Mouse (Mus musculus): ENCODE measurements at regions not wholly inside any gene's neighbourhood (a gene's known extent, or its start where the extent isn't known, plus 50 kb on each side); places are given as distances from the start of the nearest gene placed in this dataset.
"Not testable (repeated sequence)": the region's sequence is repeated elsewhere in the genome, so short reads cannot be mapped to it uniquely, and the experiment has no call there.

DNA sequence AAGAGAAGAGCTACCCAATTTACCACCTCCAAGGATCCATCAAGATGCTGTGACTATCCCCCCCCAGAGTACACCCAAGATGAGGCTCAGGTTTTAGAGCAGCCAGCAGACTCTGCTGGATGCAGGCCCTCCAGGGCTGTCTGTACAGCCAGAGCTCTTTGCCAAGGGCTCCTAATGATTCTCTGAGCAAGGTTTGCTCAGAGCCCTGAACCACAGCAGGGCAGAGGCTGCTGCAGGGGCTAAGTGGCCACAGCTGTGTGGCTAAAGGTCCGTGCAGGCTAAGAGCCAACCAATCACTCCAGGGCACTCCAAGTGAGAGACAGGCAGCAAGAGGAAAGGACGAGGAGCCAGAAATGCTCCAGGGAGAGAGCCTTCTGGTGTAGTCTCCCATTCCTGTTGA lies 289.2 kb upstream of the Kdm8 start:
- no peak for ATAC-seq (ENCODE audit: low TSS enrichment)

DNA sequence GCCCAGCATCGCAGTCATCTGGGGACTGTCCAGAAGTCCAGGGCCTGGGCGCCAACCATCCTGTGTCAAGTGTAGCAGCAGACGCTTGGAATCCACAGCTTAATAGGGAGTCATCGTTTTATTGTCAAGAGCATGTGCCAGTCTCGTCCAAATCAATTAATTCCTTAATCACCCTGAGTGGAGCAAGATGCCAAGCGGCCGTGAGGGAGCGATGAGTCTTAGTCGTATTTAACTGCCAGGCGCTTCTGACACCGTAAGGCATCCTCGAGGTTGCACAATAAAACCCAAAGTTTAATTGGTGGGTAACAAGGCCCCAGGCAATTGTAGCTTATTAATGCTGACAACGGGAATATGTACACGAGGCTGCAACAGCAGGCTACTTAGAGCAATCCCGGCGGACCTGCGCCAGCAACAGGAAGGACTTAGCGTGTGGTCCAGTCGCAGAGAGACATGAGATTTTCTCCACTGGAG lies 277.6 kb upstream of the Kdm8 start:
- ATAC-seq (ENCODE audit: low TSS enrichment): no peak

GRCm38 (mm10) chr7:125167666-125168065 lies 276.8 kb upstream of the Kdm8 start:
- ATAC-seq (ENCODE audit: low TSS enrichment): no peak

GRCm38 (mm10) chr7:125181548-125181947 lies 262.9 kb upstream of the Kdm8 start:
- ATAC-seq (ENCODE audit: low TSS enrichment): peak; percentile 94

- ATAC-seq (ENCODE audit: low TSS enrichment): peak; percentile 64
These were observed 262.2 kb upstream of the Kdm8 start for GRCm38 (mm10) chr7:125182266-125182665.

DNA sequence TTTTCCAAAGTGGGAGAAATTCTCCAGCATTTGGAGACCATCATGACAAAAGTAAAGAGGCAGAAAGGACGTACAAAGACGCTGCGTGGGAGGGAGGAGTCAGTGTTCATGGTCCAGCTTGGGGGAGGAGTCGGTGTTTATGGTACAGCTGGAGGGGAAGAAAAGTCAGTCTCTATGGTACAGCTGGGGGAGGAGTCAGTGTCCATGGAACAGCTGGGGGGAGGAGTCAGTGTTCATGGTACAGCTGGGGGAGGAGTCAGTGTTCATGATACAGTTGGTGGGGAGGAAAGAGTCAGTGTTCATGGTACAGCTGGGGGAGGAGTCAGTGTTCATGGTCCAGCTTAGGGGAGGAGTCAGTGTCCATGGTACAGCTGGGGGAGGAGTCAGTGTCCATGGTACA lies 261.5 kb upstream of the Kdm8 start:
- ATAC-seq (ENCODE audit: low TSS enrichment): not testable (repeated sequence)

DNA sequence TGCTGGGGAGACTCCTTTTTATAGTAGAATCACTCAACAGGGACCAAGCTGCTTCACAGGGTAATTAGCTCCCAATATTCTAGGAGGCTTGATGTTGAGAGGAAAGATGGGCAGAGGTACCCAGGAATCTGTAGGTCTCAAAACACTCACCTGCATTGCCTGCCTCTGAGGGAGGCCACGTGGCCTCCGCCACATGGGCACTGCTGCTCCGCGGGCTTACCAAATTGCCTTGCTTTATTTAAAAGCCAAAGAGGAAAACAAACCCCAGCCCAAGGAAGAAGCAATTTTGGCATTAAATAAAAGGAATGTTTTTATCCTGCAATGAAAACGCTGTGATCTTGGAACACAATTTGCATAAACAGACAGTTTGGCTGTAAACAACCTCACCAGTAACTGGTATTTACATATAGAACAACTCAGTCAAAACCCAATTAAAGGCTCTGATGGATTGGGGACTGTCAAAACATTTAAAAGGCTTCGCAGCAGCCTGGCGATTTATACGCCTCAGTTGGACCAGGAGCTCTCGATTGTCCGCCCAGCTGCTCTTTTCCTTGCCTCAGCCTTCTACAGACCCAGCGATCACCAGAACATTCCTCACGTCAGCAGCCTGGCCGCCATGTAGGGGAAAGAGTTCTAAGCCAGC lies 259.3 kb upstream of the Kdm8 start:
- no peak for ATAC-seq (ENCODE audit: low TSS enrichment)

DNA sequence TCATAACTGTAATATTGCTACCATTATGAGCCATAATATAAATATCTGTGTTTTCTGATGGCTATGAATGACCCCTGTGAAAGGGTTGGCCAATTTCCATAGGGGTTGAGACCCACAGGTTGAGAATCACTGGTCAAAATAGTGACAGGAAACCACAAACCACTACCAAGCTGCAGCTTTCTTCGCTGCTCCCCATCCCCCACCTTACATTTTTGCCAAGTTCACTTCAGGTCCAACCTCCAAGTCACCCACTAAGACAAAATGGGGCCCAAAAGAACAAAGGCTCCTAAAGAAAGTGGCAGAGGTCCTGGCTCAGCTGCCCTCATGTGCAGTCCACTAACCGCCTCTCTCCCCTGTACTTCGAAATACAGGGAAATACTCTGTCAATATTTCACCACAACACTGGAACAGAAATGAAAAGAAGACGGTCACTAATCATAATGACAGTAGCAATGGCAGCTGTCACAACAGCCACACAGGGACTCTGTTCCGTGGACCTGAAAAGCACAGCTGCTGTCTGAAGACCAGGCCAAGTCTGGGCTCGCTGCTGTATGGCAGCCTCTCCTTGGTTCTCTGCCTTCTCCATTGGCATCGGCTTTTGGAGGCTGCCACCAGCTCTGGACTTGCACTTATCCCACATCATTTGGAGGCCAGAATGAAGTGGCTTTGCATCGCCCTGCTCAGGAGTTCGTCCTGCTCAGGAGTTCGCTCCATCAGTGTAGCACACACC lies 257.3 kb upstream of the Kdm8 start:
- ATAC-seq (ENCODE audit: low TSS enrichment): no peak

GRCm38 (mm10) chr7:125188986-125189385 lies 255.5 kb upstream of the Kdm8 start:
- no peak for ATAC-seq (ENCODE audit: low TSS enrichment)

DNA sequence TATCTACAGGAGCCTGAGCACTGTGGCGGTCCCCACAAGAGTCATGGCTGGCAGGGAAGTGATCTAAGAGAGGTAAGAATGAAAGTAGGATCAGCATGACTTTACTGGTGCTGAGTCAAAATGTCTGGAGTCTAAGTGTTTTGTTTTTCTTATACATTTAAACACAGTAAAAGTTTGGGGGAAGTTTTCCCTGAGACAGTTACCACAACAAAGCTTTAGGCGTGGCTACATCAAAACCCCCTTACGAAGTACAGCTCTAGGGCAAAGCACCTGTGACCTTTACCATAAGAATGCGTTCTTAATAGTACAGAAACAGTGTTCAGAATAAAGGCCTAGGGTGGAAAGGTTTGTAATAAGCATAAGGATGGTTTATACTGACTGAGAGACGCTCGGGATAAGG lies 254.4 kb upstream of the Kdm8 start:
- ATAC-seq (ENCODE audit: low TSS enrichment): no peak

GRCm38 (mm10) chr7:125191313-125191712 lies 253.2 kb upstream of the Kdm8 start:
- no peak for ATAC-seq (ENCODE audit: low TSS enrichment)

DNA sequence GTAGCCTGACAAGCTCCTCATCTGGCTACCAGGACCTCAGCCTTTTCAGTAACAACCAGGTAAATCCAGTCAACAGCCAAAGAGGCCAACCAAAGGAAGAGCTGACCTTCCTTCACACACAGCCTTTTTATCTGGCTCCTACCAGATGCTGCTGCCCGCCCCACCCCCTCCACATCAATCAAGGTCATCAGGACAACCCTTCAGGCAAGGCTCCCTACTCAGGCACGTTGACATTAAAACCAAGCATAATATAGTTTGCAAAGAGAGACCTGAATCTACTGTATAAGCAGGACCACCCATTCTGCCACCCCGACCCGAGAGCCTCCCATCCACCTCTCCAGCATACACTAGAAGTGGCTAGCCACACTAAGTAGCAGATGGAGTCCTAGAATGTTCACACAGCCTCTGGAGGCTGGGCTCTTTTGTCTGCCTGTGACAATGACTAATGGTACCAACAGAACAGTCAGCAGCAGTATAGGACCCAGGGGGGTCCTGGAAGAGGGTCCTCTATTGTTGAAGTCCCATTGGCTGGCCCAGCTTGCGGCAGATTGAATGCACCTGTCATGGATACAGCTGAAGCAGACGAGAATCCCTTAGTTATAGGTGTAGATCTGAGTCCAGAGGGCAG lies 233.0 kb upstream of the Kdm8 start:
- ATAC-seq (ENCODE audit: low TSS enrichment): no peak

GRCm38 (mm10) chr7:125214036-125214435 lies 230.4 kb upstream of the Kdm8 start:
- no peak for ATAC-seq (ENCODE audit: low TSS enrichment)

DNA sequence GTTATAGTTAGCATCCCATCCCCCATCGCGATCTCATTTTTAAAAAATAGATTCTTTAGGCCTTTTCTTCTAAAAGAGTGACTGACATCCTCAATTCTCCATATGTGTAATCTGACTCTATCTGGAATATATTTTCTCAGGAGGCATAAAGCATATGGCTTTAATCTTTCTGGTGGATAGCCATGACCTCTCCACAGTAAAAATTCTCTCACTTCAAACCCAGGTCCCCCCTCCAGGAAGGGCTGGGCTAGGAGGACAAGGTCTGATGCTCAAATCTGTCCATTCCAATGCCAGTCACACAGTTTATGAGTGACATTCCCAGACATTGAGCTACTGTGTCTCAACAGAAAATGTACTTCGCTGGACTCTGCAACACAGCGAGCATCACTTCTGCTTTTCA lies 226.8 kb upstream of the Kdm8 start:
- no peak for ATAC-seq (ENCODE audit: low TSS enrichment)

DNA sequence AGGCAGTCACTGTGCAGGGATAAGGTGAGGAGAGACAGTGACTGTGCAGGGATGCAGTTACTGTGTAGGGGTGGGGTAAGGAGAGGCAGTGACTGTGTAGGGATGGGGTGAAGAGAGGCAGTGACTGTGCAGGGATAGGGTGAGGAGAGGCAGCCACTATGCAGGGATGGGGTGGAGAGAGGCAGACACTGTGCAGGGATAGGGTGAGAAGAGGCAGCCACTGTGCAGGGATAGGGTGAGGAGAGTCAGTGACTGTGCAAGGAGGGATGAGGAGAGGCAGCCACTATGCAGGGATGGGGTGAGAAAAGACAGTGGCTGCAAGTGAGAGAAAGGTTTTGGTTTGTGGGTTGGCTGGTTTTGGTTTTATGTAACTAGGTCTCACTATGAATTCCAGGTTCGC lies 221.8 kb upstream of the Kdm8 start:
- no peak for ATAC-seq (ENCODE audit: low TSS enrichment)

DNA sequence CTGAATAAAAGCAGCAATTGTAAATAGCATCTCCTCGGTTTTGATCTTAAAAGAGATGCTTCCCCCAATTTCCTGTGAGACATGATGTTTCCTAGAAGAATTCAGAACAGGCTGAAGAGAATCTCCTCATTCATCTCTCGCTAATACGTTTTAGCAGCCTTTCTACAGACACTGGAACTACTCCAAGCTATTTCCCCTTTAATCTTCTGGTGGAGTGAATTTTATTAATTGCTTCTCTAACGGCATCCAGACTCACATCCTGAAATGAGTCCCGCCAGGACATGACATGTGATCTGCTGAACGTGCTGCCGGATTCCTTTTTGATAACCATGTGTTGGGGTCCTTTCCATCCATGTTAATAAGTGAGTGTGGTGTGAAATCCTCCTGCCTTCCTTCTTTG lies 209.6 kb upstream of the Kdm8 start:
- no peak for ATAC-seq (ENCODE audit: low TSS enrichment)

DNA sequence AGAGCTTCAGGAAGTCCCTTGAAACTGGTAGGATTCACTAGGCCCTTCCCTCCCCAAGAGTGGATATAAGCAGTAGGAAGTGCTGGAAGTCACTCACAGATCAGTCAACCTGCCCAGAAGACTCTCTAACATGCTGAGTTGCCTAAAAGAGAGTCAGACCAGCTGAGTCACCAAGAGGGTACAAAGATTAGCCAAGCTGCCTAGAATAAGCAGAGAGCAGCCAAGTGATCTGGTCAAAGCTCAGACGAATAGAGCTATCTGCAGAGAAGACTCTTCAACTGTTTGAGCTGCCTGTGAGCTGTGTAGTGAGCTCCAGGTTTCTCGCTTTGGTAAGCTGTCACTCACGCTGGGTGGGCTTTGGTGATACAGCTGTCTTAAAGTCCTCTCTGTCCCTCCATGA lies 207.4 kb upstream of the Kdm8 start:
- ATAC-seq (ENCODE audit: low TSS enrichment): no peak

DNA sequence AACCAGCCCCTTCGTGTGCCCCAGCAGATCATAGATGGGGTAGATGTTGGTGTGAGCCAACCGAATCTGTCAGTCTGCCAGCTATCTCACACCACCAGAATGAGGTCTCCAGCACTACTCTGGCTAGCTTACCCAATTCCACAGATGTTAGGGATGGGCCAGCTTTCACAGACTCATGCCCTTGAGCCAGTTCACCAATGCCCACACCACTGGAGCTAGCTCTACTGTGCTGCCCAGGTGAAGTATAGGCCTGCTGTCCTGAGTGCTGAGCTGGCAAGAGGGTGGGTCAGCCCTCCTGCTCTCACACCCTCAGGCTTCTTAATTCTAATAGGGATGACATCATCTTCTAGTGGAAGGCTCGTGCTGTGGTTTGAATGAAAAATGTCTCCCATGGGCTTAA lies 201.5 kb upstream of the Kdm8 start:
- ATAC-seq (ENCODE audit: low TSS enrichment): no peak

DNA sequence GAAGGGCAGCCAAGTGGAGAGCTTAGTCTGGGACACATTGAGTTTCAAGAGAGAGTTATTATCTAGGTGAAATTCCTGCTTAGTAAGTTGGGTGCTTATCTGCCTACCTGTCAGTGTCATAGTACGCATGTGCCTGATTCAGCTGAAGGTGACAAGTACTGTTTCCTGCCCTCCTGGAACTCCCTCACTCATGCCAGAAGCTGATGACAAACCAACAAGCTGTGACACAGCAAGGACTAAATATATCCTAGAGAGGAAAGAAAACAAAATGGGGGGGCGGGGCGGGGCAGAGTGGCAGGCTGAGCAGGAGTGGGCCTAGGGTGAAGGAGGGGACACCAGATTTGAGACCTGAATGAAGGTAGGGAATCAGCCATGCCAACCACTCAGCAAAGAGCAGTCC lies 196.1 kb upstream of the Kdm8 start:
- ATAC-seq (ENCODE audit: low TSS enrichment): no peak

GRCm38 (mm10) chr7:125250385-125250784 lies 194.1 kb upstream of the Kdm8 start:
- ATAC-seq (ENCODE audit: low TSS enrichment): no peak

DNA sequence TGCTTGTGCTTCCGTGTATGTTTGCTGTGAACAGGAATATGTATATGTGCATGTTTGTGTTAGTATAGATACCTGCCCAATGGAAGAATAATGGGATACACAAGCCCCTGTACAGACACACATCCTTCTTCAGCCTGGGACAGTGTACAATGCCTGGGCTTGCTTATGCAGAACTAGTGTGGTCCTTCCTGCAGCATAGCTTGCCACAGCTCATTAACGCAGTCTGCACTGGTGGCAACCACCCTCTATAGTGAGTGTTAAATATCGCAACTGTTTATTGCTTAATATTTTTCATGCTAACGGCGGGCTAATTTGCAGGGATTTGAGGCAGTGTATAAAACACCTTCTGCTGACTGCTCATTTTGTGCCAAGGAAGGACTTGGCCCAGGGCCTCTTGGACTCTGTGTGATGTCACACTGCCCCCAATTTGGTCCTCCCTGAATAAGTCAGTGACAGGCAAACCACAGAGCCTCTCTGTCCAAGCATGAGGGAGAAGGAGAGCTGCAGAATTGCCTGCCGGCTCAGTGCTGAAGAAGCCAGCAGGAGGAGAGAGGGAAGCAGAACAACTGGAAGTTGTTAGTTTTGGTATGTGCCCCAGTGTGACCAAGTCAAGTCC lies 193.4 kb upstream of the Kdm8 start:
- ATAC-seq (ENCODE audit: low TSS enrichment): no peak

DNA sequence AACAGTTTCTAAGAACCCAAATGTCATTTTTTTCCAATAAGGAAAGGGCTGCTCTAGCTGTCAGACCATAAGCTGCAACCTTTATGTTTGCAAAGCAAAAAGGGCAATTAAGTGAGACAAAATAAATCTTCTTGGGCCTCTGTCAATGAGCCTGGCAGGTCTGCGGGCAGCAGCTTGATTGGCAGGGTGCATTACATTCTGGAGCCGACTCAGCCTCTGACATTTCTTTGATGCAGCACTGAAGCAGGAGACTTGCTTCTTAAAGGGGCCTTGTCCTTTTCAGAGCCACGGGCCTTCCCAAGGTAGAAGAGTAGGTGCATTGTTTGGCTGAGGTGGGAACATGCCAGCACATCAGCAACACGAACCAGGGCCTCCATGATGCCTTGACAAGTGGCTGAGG lies 190.2 kb upstream of the Kdm8 start:
- no peak for ATAC-seq (ENCODE audit: low TSS enrichment)

GRCm38 (mm10) chr7:125259016-125259415 lies 185.5 kb upstream of the Kdm8 start:
- ATAC-seq (ENCODE audit: low TSS enrichment): no peak

Data from frontal cortex, adult (tissue).